Mouse (Mus musculus): ENCODE measurements around the gene Tbc1d9b.

- no peak for TF ChIP-seq POLR2A (IDR thresholded peaks at IDR 0.05; ENCODE audit: control insufficient read depth, low read depth, low read length)
- TF ChIP-seq CTCF (IDR thresholded peaks at IDR 0.05; ENCODE audit: control insufficient read depth, insufficient read depth, insufficient replicate concordance, low read depth, low read length), result no peak
Measured at GRCm38 (mm10) chr11:50177111-50177510, 45.9 kb downstream of the Tbc1d9b start.
